Mouse (Mus musculus): ENCODE measurements around the gene Zfp420.
"Not testable (repeated sequence)": the region's sequence is repeated elsewhere in the genome, so short reads cannot be mapped to it uniquely, and the experiment has no call there.

Zfp420 gene

DNA sequence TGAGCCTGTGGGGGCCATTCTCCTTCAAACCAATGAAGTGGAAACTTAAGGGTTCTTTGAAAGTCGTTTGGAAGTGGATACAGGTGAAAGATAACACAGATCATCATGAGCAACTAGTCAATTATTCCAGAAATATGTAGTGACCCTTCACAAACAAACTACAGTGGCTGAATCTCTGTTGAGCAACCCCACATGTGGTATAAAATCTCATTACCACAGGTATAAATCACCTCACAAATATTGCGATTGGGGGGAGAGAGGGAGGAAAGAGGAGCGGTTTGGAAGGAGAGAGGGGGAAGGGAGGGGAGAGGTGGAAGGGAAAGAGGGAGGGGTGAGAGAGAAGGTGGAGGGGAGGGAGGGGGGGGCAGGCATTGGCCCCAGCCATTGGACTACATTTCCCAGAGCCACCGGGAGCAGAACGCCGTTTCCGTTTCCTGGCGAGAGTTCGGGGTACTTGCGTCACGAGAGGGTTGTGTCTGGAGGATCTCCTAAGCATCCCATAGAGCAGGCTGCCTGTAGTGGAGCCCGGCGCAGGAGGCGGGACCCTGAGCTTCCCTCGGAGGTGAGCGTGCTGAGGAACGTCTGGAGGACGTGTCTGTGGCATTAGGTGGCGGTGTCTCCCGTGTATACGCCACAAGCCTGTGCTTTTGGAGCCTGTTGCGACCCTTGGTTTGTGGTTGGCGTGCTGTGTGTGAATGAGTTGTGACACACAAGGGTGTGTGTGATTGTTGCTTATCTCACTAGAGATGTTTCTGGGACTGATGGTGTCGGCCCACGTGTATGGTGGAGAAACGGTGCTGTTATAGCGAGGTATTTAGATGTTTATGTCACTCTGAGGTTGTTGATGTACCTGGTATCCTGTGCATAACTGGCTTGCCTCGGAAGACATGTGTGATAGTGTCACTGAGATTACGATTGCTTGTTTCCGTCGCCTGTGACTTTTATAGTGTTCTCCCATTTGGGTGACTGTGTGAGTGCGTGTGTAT, at the start of gene Zfp420:
TSS of gene Zfp420 (plus strand) at position 448 of the 986 bp plus-strand sequence.
- peak; percentile 89 for DNase-seq

DNA sequence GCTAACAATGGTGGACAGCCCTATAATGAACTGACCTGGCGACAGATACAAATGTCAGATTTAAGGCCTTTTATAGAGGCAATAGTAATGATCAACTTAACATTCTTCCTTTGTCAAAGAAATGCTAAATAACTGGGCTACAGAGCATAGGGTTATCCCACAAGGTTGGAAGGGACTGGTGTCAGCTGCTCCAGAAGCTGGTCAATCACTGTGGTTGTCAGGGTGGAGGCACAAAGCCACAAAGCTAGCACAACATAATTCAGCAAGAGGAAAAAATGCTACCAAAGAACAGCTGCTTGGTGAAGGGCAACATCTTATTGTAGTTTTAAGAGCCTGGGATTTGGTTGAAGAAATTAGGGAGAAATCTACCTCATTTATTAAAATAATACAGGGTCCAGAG, 47.5 kb upstream of the Zfp420 start:
- DNase-seq: no peak

DNA sequence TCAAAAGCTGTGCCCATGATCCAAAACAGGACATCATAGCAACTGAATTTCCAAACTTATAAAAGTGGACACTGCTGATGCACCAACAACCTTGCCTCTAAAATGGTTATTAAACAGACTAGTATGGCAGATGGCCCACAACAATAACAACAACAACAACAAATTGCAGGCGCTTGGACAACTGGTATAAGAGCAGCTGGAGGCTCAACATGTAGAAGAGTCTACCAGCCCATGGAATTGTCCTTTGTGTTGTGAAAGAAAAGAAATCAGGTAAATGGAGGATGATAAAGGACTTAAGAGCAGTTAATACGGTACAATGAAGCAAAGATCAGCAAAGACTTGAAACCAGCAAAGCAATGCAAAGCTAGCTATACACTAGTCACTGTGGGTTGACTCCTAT, 45.4 kb upstream of the Zfp420 start:
- no peak for DNase-seq

DNA sequence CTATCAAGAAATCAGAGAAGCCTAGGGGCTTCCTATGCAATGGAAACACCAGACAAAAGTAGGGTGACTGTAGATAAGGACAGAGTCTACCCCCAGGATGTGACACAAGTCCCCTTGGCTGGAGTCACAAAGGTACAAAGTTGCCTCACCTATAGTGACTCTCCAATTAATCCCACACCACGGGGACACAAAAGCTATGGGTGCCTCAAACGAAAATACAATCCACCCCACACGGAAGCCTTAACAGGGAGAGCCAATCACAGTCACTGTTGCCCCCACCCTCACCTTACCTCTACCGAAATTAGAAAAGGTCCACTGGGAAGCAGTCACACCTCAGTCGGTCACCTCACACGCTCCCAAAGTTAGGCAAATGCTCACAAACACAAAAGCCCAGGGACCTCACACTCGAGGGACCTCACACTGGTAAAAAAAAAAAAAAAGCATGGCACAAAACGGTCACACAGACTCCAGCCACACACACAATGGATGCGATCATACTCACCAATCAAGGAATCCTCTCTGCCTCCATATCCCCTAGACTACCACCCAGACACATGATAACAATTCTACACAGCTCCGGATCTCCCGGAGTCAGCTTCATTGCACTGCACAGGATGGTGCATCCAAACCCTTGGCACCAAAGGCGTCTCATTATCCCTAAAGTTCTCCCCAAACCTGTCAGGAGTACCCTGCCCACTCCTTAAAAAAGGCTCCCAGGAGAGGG, 44.6 kb upstream of the Zfp420 start:
- no peak for DNase-seq

DNA sequence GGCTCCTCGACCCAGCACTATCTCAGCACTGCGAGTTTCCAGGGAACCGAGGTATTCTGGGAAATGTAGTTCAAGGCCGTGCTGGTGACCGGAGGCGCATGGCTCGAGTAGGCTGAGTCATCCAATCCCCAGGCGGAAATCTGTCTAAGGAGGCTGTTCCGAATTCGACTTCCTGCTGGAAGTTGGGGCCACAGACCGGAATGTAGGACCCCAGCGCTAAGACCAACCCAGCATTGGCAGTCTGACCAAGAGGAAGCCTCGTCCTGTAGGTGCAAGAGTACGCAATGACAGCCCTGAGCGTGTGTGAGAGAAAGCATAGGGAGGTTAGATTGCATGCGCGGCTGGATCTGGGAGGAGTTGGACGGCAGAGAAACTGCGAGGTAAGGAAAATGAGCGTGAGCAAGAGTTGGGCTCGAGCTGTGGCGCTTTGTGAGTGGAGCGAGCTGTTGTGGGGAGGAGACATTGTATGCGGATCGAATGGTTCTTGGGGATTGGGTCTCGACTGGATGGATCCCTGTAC, 43.8 kb upstream of the Zfp420 start, which contains the start of gene Zfp790:
TSS of gene Zfp790 (plus strand) at position 205 of the 520 bp plus-strand sequence.
- DNase-seq: peak; percentile 92

DNA sequence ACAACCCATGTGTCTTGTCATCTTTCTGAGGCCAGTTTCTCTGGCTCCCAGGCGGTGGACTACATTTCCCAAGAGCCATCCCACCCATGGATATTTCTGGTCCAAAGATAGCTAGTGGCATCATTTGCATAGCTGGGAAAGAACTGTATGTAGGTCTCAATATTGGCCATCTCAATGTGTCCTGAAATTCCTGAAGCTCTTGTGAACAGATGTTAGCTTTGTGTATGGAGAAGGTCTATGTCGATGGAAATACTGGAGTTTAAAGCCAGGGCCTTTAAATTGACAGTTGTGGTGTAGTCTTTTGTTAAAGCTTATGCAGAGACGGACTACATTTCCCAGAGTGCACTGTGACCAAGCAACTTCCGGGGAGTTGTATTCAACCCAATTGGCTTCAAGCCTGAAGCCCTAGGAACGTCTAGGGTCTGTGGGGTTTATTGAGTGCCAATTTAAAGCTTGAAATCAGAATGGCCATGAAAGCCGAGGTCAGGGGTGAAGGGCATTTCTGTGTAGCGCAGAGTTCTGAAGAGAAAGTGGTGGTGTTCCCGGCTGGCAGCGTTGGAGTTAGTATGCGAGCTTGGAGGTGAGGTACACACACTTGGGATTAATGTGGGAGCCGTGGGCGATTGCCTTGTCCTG, 41.0 kb upstream of the Zfp420 start:
- peak; percentile 66 for DNase-seq

DNA sequence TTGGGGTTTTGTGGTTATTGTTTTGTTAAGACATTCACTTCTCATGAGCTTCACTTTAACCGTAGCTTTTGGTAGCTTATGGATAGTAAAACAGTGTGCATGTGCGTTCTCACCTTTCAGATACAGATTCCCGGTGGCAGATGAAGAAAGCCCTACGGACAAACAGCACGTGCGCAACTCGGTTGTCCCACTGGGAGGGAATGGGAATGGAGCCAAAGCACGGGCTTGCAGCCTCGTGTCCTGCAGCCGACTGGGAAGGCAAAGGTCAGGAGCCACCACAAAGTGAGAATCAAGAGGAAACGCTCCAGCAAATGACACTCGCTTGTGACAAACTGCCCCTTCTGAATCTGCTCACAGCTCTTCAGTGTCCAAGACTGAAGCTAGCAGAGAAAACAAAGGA, 31.8 kb upstream of the Zfp420 start:
- DNase-seq: peak; percentile 57

DNA sequence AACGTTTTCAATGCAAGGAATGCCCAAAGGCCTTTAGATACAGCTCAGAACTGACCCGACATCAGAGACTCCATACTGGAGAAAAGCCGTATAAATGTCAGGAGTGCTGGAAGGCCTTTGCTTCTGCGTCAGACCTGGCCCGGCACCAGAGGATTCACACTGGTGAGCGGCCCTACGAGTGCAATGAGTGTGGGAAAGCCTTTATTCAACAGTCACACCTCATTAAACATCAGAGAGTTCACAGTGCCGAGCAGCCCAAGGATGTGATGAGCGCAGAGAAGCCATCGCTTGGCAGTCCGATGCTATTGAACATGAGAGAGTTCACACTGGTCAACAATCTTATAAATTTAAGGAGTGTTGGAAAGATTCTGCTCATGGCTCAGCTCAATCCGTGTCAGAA, 30.0 kb upstream of the Zfp420 start:
- DNase-seq: no peak

DNA sequence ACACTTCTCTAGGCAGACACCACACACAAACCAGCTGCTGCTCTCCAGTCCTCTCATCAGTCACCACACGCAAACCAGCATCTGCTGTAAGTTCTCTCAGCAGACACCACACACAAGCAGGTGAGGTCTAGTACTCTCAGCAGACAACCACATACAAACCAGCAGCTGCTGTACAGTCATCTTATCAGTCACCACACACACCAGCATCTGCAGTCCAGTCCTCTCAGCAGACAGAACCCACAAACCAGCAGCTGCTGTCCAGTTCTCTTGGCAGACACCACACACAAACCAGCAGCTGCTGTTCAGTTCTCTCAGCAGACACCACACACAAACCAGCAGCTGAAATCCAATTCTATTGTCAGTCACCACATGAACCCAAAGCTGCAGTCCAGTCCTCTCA, 23.0 kb upstream of the Zfp420 start:
- no peak for DNase-seq

DNA sequence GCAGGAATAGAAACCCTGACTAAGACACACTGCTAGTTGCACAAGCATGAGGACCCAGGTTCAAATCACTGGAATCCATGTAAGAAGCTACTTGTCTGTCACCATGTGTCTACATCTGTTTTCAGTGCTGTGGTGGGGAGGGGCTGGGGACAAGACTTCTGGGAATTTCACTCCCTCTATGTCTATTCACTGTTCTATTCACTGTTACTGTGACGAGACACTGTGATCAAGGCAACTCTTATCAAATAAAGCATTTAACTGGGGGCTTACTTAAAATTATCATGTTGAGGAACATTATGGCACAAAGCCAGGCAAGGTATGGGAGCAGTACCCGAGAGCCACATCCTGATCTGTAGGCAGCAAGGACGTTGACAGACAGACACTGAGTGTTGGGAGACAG, 20.5 kb upstream of the Zfp420 start:
- DNase-seq: no peak

DNA sequence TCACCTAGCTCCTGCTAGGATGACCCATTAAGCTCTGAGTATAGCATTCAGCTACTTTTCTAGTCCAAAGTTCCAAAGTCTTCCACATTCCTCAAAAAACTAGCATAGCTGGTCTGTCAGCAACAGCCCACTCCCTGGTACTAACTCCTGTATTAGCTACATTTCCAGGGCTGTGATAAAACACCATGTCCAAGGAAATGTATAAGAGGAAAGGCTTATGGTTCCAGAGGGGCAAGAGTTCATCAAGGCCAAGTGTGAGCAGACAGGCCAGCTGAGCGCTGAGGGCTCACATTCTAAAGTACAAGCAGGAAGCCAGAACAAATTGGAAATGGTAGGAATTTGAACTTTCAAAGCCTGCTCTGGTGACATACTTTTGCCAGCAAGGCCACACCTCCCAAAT, 17.7 kb upstream of the Zfp420 start:
- peak; percentile 12 for DNase-seq

DNA sequence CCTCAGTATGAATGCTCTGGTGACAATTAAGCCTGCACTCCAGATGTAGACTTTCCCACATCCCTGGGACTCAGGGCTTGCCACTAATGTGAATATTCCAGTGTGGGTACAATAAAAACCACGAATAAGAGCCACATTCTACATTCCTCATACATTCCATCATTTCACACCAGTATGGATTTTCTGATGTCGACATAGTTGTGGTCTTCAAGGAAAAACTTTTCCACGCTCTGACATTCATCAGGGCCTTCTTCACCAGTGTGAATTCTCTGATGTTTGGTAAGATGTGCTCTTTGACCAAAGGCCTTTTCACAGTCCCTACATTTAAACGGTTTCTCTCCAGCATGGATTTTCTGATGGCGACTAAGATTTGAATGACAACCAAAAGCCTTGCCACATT, 15.2 kb upstream of the Zfp420 start:
- DNase-seq: no peak

DNA sequence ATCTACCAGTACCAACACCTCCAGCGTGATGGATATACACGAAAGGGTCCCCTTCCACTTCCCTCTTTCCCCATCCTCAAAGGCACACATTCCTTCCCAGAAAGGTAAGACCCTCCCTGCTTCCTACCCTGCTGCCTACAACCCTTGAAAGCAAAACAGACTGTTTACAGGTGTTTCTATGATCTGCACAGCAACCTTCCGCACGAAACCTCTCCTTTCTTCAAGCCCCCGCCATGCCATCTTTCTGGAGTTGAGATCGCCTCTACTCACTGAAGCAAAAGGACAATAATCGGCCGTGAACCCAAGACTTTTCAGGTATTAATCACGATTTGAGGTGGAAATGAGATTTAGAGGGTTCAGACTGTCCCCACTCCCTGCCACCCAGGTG, 7.0 kb upstream of the Zfp420 start:
- DNase-seq: no peak

DNA sequence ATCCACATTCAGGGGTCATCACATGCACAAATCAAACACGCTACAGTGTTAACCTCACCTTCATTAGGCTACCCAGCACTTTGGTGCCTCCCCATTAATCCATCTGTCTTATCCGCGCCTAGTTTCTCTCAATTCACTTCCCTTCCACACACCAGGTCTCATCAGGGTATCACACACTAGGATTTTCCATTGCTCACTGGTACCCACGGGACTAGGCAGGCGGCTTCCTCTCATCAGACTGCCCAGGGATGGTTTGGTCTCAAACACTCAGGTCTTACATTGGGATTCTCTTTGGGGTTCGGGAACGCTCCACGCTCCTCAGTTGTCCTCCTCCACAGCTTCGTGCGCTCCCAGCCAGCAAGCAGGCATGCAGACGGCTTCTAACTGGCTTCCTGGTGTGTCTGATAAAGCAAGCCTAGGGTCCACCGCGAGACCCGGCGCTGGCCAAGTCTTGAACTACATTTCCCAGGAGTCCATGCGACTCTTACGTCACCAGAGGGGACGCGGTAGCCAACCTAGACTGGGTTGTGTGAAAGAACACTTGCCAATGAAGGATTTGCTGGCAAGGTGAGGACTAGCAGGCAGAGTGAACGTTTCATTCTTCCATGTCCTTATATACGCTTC, 6.4 kb upstream of the Zfp420 start, which contains the start of gene Zfp940:
TSS of gene Zfp940 (minus strand) at position 451 of the 624 bp plus-strand sequence.
- DNase-seq: peak; percentile 80

DNA sequence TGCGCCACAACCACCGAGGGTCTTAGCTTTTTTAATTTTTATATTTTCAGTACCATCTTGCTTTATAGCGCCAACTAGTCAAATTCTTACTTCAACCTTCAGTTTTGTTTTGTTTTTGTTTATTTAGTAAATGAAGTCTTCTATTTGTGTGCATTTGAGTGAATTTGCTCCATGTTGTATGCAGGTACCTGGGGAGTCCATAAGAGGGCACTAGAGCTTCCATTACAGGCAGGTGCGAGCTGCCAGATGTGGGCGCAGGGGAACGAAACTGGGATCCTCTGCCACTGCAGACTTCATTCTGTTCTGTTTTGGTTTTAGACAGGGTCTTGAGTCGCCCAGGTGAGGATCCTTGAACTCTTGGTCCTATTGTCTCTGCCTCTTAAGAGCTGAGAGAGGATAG, 1.9 kb downstream of the Zfp420 start:
- DNase-seq: no peak

DNA sequence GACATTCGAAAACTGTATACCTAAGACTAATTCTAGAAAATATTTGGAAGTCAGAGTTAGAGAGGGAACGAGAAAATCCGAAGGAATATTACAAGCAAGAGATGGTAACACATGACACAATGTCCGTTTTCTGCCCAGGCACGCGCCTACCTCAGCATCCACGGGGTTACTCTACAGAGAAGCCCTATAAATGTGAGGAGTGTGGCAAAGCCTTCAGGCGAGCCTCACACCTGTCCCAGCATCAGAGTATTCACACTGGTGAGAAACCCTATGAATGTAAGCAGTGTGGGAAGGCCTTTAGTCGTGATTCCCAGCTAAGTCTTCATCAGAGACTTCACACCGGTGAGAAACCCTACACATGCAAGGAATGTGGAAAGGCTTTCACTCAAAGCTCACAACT, 14.5 kb downstream of the Zfp420 start:
- no peak for DNase-seq

DNA sequence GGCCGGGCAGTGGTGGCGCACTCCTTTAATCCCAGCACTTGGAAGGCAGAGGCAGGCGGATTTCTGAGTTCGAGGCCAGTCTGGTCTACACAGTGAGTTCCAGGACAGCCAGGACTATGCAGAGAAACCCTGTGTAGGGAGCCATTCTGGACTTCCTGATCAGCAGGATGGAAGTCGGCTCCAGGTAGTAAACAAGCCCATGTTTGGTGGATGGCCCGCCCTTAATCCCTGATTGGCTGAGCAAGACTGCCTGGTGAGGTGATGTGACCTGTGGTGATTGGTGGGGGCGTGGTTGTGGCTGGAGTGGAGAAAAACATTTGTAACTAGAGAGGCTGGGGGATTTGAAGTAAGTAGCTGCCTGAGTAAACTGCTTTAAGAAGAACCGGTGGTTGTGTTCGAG, 17.8 kb downstream of the Zfp420 start:
- DNase-seq: not testable (repeated sequence)

DNA sequence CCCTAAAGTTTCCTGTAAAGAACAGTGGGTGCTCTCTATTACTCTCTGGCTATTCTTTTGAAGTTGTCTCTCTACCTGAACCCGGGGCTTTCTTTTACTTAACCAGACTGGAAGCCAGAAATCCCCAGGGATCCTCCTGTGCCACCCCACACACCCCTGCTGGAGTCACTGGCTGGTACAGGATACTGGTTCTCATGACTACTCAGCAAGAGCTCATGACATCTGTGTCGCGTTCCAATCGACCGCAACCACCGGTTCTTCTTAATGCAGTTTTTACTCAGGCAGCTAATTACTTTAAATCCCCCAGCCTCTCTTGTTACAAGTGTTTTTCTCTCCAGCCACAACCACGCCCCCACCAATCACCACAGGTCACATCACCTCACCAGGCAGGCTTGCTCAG, 20.3 kb downstream of the Zfp420 start:
- DNase-seq: no peak

DNA sequence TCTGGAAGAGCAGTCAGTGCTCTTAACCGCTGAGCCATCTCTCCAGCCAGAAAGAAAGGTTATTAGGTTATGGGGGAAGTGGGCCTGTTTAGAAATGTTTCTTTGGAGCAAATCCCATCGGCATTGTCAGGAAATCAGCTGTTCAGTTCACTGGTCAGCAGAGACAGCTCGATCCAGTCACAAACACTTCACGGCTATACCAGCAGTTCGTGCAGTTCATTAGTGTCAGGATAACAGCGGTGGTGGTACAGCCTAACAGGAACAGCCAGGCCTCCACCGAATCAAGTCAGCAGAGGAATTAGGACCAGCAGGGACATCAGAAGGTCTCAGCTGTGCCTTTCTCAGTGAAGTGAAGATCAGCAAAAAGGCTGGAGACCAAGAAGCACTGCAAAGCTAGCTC, 21.1 kb downstream of the Zfp420 start:
- no peak for DNase-seq

DNA sequence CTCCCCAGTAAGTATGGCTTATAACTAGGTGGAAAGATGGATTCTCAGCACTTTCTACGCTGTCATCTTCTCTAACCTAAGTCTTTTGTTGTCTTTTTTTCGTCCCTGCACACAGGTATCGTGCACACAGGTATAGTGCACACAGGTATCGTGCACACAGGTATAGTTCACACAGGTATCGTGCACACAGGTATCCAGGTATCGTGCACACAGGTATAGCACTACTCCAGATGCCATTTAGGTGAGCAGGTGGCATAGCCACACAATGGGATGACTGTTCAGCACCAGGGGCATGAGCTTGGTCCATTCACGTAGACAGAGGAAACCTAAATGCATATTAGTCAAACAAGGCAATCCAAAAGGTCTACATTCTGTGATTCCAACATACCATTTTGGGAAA, 30.7 kb downstream of the Zfp420 start:
- DNase-seq: no peak

DNA sequence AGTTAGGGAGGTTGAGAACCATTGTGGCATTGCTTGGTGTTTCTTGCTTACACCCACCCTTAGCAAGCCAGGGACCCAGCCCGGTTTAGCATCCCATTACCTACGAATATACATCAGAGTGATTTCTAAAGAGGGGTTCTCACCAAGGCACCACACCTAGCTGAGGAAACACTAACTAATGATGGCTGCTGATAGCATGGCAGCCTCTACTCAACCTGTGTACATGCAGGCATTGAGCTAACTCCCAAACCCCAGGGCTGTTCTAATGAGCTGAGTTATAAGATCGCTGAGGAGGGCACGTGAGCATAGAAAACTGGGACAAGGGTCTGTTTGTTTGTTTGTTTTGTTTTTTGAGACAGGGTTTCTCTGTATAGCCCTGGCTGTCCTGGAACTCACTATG, 33.0 kb downstream of the Zfp420 start:
- no peak for DNase-seq

DNA sequence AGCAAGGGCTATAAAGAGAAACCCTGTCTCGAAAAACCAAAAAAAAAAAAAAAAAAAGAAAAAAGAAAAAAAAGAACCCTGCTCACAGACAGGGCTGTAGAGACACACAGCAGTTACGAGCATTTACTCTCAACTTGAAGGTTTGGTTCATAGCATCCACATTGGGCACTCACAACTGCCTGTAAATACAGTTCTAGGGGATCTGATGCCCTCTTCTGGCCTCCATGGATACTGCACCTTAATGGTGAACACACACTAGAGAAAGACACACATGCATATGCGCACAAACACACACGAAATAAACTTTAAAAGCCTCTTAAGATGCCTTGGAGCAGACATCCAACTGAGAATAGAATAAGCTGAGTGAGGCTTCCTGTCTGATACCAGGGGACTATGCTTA, 38.6 kb downstream of the Zfp420 start:
- no peak for DNase-seq

DNA sequence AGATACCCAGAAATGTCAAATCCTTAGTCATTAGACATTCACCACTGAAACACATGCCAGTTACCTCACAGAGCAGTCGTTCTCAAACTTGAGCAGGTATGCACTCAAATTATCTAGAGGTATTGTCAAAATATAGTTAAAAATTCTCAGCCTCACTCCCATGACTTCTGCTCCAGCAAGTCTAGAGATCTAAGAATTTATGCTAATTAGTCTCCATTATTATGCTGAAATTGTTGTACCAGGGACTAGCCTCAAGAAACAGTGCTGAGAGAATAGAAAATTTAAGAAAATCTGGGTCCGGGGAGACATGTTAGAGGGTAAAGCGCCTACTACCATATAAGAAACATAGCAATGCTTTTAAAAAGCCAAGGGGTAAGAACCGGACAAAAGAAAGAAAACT, 44.3 kb downstream of the Zfp420 start:
- DNase-seq: no peak

Measured in kidney, adult 11 months (tissue).